11 mouse cellular contexts compared by ENCODE assay signal in the genomic region with DNA sequence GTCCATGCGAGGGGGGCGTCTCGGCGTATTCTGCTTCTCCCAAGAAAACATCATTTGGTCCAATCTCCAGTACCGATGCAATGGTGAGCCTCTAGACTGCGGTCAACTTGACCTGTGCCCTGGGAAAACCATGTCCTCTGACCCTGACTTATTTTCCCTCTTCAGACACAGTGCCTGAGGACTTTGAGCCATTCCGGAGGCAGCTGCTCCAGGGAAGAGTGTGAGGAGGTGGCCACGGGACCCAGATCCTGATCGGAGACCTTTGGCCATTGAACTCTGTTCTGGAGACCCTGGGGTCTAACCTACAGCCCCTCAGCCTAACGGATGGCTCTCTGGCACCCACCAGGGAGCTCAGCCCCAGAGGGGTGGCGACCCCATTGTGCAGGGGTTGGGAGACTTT. TPM values are rescaled to one million over a fixed set of nuclear protein-coding genes. Genes with fewer than 3 reads are reported as not detected.
DNase-seq lines count a peak whose midpoint lies in the region; ATAC-seq lines count a peak whose summit lies in the region.
"Had no signal": no experiment of that assay in that cellular context is flagged by ENCODE, and none has a peak within 500 bp of the region (broad histone marks: within the 10 kb centered on the region; RNA-seq: fewer than 3 reads in every experiment).

No protein-coding gene starts in this region.

- no peak for DNase-seq in heart, postnatal 36 days
- peak; percentile 34 for DNase-seq in embryonic facial prominence, embryonic 10.5 days (ENCODE audit: low spot score)
- no peak for DNase-seq in thymus, postnatal 14 days
- DNase-seq in left cerebral cortex, postnatal 14 days (ENCODE audit: low spot score in 2 of 2) = no peak
- DNase-seq in ovary, postnatal 14 days (ENCODE audit: low spot score) = no peak
- DNase-seq: adrenal gland, postnatal 36 days had no signal

- WGBS in heart, embryonic 16.5 days = 59% methylated on average over 11 of the region's 11 CpGs
- WGBS in embryonic facial prominence, embryonic 10.5 days = 11% methylated on average over 11 of the region's 11 CpGs
- 8% methylated on average over 11 of the region's 11 CpGs for WGBS in hindbrain, embryonic 13.5 days
- WGBS in midbrain, embryonic 16.5 days = 7% methylated on average over 11 of the region's 11 CpGs

- peaks cover 16% of the 10 kb centered on the region; the same call in 1 of the 2 replicates for H3K27me3 ChIP-seq in heart, embryonic 16.5 days (ENCODE audit: control insufficient read depth, insufficient read depth, low read length)
- peaks cover 43% of the 10 kb centered on the region for H3K27me3 ChIP-seq in embryonic facial prominence, embryonic 10.5 days (replicated peaks; ENCODE audit: low read depth, poor library complexity, severe bottlenecking)
- 0 out of 2 replicates have a peak, but pooled peaks cover 8% of the 10 kb centered on the region for H3K27me3 ChIP-seq in hindbrain, embryonic 13.5 days
- H3K27me3 ChIP-seq in midbrain, embryonic 16.5 days (ENCODE audit: control insufficient read depth, insufficient read depth, low read depth, low read length) = no peaks in the 10 kb centered on the region

- no peak overlapping the region; the same call in 1 of the 2 replicates for H3K9ac ChIP-seq in heart, embryonic 16.5 days (ENCODE audit: low read length)
- H3K9ac ChIP-seq in hindbrain, embryonic 13.5 days = peak overlapping the region; percentile 78
- peak overlapping the region; percentile 69 for H3K9ac ChIP-seq in midbrain, embryonic 16.5 days (ENCODE audit: low read depth, low read length)

- H3K4me2 ChIP-seq in heart, embryonic 16.5 days (ENCODE audit: low read depth, low read length) = peak overlapping the region; percentile 76; the same call in 1 of the 2 replicates
- peak overlapping the region; percentile 68 for H3K4me2 ChIP-seq in hindbrain, embryonic 13.5 days
- peak overlapping the region; percentile 78 for H3K4me2 ChIP-seq in midbrain, embryonic 16.5 days (ENCODE audit: low read length)

- H3K4me1 ChIP-seq in heart, embryonic 16.5 days (ENCODE audit: control insufficient read depth, insufficient read depth, low read length) = peaks cover 12% of the 10 kb centered on the region
- H3K4me1 ChIP-seq in embryonic facial prominence, embryonic 10.5 days = peaks cover 67% of the 10 kb centered on the region
- peaks cover 62% of the 10 kb centered on the region for H3K4me1 ChIP-seq in hindbrain, embryonic 13.5 days (replicated peaks)
- H3K4me1 ChIP-seq in midbrain, embryonic 16.5 days (ENCODE audit: control insufficient read depth, insufficient read depth, low read length) = peaks cover 47% of the 10 kb centered on the region

- H3K9me3 ChIP-seq in heart, embryonic 16.5 days (replicated peaks; ENCODE audit: control insufficient read depth, low read length) = no peaks in the 10 kb centered on the region
- no peaks in the 10 kb centered on the region for H3K9me3 ChIP-seq in embryonic facial prominence, embryonic 10.5 days
- H3K9me3 ChIP-seq in hindbrain, embryonic 13.5 days = no peaks in the 10 kb centered on the region
- H3K9me3 ChIP-seq in midbrain, embryonic 16.5 days (replicated peaks; ENCODE audit: control insufficient read depth, low read length, poor library complexity, severe bottlenecking) = no peaks in the 10 kb centered on the region

- H3K36me3 ChIP-seq in heart, embryonic 16.5 days (ENCODE audit: control insufficient read depth, insufficient read depth) = no peaks in the 10 kb centered on the region
- H3K36me3 ChIP-seq in embryonic facial prominence, embryonic 10.5 days (replicated peaks) = peaks cover 43% of the 10 kb centered on the region
- H3K36me3 ChIP-seq in hindbrain, embryonic 13.5 days = peaks cover 11% of the 10 kb centered on the region
- no peaks in the 10 kb centered on the region for H3K36me3 ChIP-seq in midbrain, embryonic 16.5 days (ENCODE audit: control insufficient read depth, insufficient read depth, low read length)

- ATAC-seq in heart, embryonic 16.5 days (replicated peaks; ENCODE audit: extremely low read depth, insufficient read depth, low FRiP score) = no peak
- no peak for ATAC-seq in hindbrain, embryonic 13.5 days (ENCODE audit: low FRiP score)
- no peak for ATAC-seq in midbrain, embryonic 16.5 days

- H3K27ac ChIP-seq in heart, embryonic 16.5 days (ENCODE audit: low read length) = no peak overlapping the region
- H3K27ac ChIP-seq in embryonic facial prominence, embryonic 10.5 days (replicated peaks) = peak overlapping the region; percentile 93
- H3K27ac ChIP-seq in hindbrain, embryonic 13.5 days = peak overlapping the region; percentile 92
- peak overlapping the region; percentile 90 for H3K27ac ChIP-seq in midbrain, embryonic 16.5 days (ENCODE audit: low read length)

- H3K4me3 ChIP-seq in heart, embryonic 16.5 days (ENCODE audit: low read length) = no peak overlapping the region; the same call in 1 of the 2 replicates
- H3K4me3 ChIP-seq in embryonic facial prominence, embryonic 10.5 days = peak overlapping the region; percentile 78
- H3K4me3 ChIP-seq in hindbrain, embryonic 13.5 days = peak overlapping the region; percentile 49
- peak overlapping the region; percentile 43 for H3K4me3 ChIP-seq in midbrain, embryonic 16.5 days (ENCODE audit: low read depth, low read length)
- H3K4me3 ChIP-seq: erythroblast, embryonic 14.5 days had no signal

- intact Hi-C loops in heart, postnatal 36 days (cut with DNase I) = no loop called here
- intact Hi-C loops in left cerebral cortex, postnatal 14 days (cut with DNase I) = loop anchor here (10.0 kb wide), 1 partner anchor 548 kb away; a partner anchor contains a TSS

RNA-seq across cellular contexts. Expression of a gene that starts 0.5 kb away (rescaled TPM):
- 120 and 127 TPM in 2 replicates for polyA plus RNA-seq in heart, embryonic 16.5 days (2015; fragmentation: Nextera tagmentation; extraction: Ambion mirVana)
- 10 to 100 TPM; 58.0 to 60.0 TPM for total RNA-seq in heart, postnatal 36 days (2021)
- 248 and 258 TPM in 2 replicates for polyA plus RNA-seq in embryonic facial prominence, embryonic 10.5 days (2016; fragmentation: Nextera tagmentation; extraction: Ambion mirVana)
- 161 and 166 TPM in 2 replicates for polyA plus RNA-seq in hindbrain, embryonic 13.5 days (2015; fragmentation: Nextera tagmentation; extraction: Ambion mirVana)
- polyA plus RNA-seq in midbrain, embryonic 16.5 days (2015; fragmentation: Nextera tagmentation; extraction: Ambion mirVana) = 145 and 150 TPM in 2 replicates
- 100 to 1,000 TPM in 1 of 2 experiments, 10 to 100 TPM in 1; 96.9 to 107 TPM for total RNA-seq in left cerebral cortex, postnatal 14 days (2021)

RNA-seq across cellular contexts. Expression of a gene that starts 2.5 kb away (rescaled TPM):
- 3.3 and 11.3 TPM in 2 replicates for polyA plus RNA-seq in heart, embryonic 16.5 days (2015; fragmentation: Nextera tagmentation; extraction: Ambion mirVana)
- total RNA-seq in heart, postnatal 36 days (2021) = under 1 TPM; 0.14 to 0.46 TPM
- 0.15 and 0.81 TPM in 2 replicates for polyA plus RNA-seq in embryonic facial prominence, embryonic 10.5 days (2016; fragmentation: Nextera tagmentation; extraction: Ambion mirVana)
- polyA plus RNA-seq in hindbrain, embryonic 13.5 days (2015; fragmentation: Nextera tagmentation; extraction: Ambion mirVana) = 1.3 and 2.8 TPM in 2 replicates
- polyA plus RNA-seq in midbrain, embryonic 16.5 days (2015; fragmentation: Nextera tagmentation; extraction: Ambion mirVana) = 0.57 and 1.5 TPM in 2 replicates
- total RNA-seq in left cerebral cortex, postnatal 14 days (2021) = 1 to 10 TPM in 1 of 2 experiments, under 1 TPM in 1; 0.42 to 1.0 TPM
- polyA plus RNA-seq: erythroblast, embryonic 14.5 days had no signal

RNA-seq across cellular contexts. Expression of a gene that starts 11.4 kb away (rescaled TPM):
- 24.0 TPM in 2 replicates for polyA plus RNA-seq in heart, embryonic 16.5 days (2015; fragmentation: Nextera tagmentation; extraction: Ambion mirVana)
- total RNA-seq in heart, postnatal 36 days (2021) = 1 to 10 TPM; 6.8 to 9.4 TPM
- polyA plus RNA-seq in embryonic facial prominence, embryonic 10.5 days (2016; fragmentation: Nextera tagmentation; extraction: Ambion mirVana) = 42.0 and 43.3 TPM in 2 replicates
- polyA plus RNA-seq in hindbrain, embryonic 13.5 days (2015; fragmentation: Nextera tagmentation; extraction: Ambion mirVana) = 53.5 and 60.7 TPM in 2 replicates
- polyA plus RNA-seq in midbrain, embryonic 16.5 days (2015; fragmentation: Nextera tagmentation; extraction: Ambion mirVana) = 52.2 and 53.6 TPM in 2 replicates
- 10 to 100 TPM; 23.5 to 27.0 TPM for total RNA-seq in left cerebral cortex, postnatal 14 days (2021)

RNA-seq across cellular contexts. Expression of a gene that starts 19.4 kb away (rescaled TPM):
- 202 and 234 TPM in 2 replicates for polyA plus RNA-seq in heart, embryonic 16.5 days (2015; fragmentation: Nextera tagmentation; extraction: Ambion mirVana)
- total RNA-seq in heart, postnatal 36 days (2021) = 10 to 100 TPM; 82.3 to 87.0 TPM
- 244 and 262 TPM in 2 replicates for polyA plus RNA-seq in embryonic facial prominence, embryonic 10.5 days (2016; fragmentation: Nextera tagmentation; extraction: Ambion mirVana)
- polyA plus RNA-seq in hindbrain, embryonic 13.5 days (2015; fragmentation: Nextera tagmentation; extraction: Ambion mirVana) = 205 and 209 TPM in 2 replicates
- 195 TPM in 2 replicates for polyA plus RNA-seq in midbrain, embryonic 16.5 days (2015; fragmentation: Nextera tagmentation; extraction: Ambion mirVana)
- 10 to 100 TPM; 74.5 to 86.3 TPM for total RNA-seq in left cerebral cortex, postnatal 14 days (2021)

RNA-seq across cellular contexts. Expression of a gene that starts 19.7 kb away (rescaled TPM):
- 1.1 and 1.3 TPM in 2 replicates for polyA plus RNA-seq in heart, embryonic 16.5 days (2015; fragmentation: Nextera tagmentation; extraction: Ambion mirVana)
- total RNA-seq in heart, postnatal 36 days (2021) = under 1 TPM; 0.42 to 0.62 TPM
- 4.0 and 4.7 TPM in 2 replicates for polyA plus RNA-seq in embryonic facial prominence, embryonic 10.5 days (2016; fragmentation: Nextera tagmentation; extraction: Ambion mirVana)
- 64.3 and 68.1 TPM in 2 replicates for polyA plus RNA-seq in hindbrain, embryonic 13.5 days (2015; fragmentation: Nextera tagmentation; extraction: Ambion mirVana)
- 90.3 and 91.2 TPM in 2 replicates for polyA plus RNA-seq in midbrain, embryonic 16.5 days (2015; fragmentation: Nextera tagmentation; extraction: Ambion mirVana)
- total RNA-seq in left cerebral cortex, postnatal 14 days (2021) = 100 to 1,000 TPM; 102 to 105 TPM
- total RNA-seq: monocyte, adult 5-6 weeks had no signal
